Mouse (Mus musculus): Measurements from ENCODE around the gene Srsf9. TPM values are rescaled to one million over a fixed set of nuclear protein-coding genes. Genes with fewer than 3 reads are reported as not detected.
"Not testable (repeated sequence)": the region's sequence is repeated elsewhere in the genome, so short reads cannot be mapped to it uniquely, and the experiment has no call there.

Gene Srsf9
- total and polyA plus RNA-seq, 2 experiments from 2014 or later: 41.1 to 67.5 TPM

GRCm38 (mm10) chr5:115375436-115375835 is 48.5 kb downstream of the Srsf9 start:
- Histone ChIP-seq H3K4me3 (ENCODE audit: low read depth, low read length) (no peak overlapping the region), H3K4me1 (ENCODE audit: control insufficient read depth, insufficient read depth) (no peaks in the 10 kb centered on the region), H3K4me2 (ENCODE audit: low read depth, low read length) (no peak overlapping the region), H3K27ac (ENCODE audit: low read depth) (no peak overlapping the region), H3K36me3 (replicated peaks; ENCODE audit: control insufficient read depth, insufficient read depth, low read length) (no peaks in the 10 kb centered on the region), H3K27me3 (ENCODE audit: control insufficient read depth, insufficient read depth, low read length) (peaks cover 7% of the 10 kb centered on the region; the same call in 1 of the 2 replicates), H3K9ac (replicated peaks; ENCODE audit: low read depth, low read length) (no peak overlapping the region), H3K9me3 (replicated peaks; ENCODE audit: control insufficient read depth, low read length) (no peaks in the 10 kb centered on the region)
- TF ChIP-seq CTCF (IDR thresholded peaks at IDR 0.05; ENCODE audit: low read depth): no peak
- no peak for TF ChIP-seq EP300 (IDR thresholded peaks at IDR 0.05; ENCODE audit: low read depth)
- WGBS: 70% methylated on average over 2 of the region's 2 CpGs
- no peak for ATAC-seq (ENCODE audit: insufficient read depth, low read depth)
- DNase-seq (ENCODE audit: low spot score): no peak

- H3K9ac ChIP-seq (replicated peaks; ENCODE audit: low read depth, low read length); H3K36me3 ChIP-seq (replicated peaks; ENCODE audit: control insufficient read depth, insufficient read depth, low read length); H3K27ac ChIP-seq (ENCODE audit: low read depth); H3K27me3 ChIP-seq (ENCODE audit: control insufficient read depth, insufficient read depth, low read length); DNase-seq (ENCODE audit: low spot score); ATAC-seq (ENCODE audit: insufficient read depth, low read depth); H3K9me3 ChIP-seq (replicated peaks; ENCODE audit: control insufficient read depth, low read length); H3K4me1 ChIP-seq (ENCODE audit: control insufficient read depth, insufficient read depth); H3K4me3 ChIP-seq (ENCODE audit: low read depth, low read length); H3K4me2 ChIP-seq (ENCODE audit: low read depth, low read length): not testable (repeated sequence)
- WGBS: 48% methylated on average over 2 of the region's 2 CpGs
Measured at GRCm38 (mm10) chr5:115378882-115379281, 51.9 kb downstream of the Srsf9 start.

Other genes starting within 250 kb of the Srsf9 start
- not detected in 2 replicates for gene Gm10401, start 228.9 kb upstream of the Srsf9 start, total RNA-seq (2014; rRNA removed; ENCODE audit: low replicate concordance)
- gene Gm10401, start 228.9 kb upstream of the Srsf9 start, polyA plus RNA-seq (2015; fragmentation: Nextera tagmentation; extraction: Ambion mirVana): 13.3 and 14.4 TPM in 2 replicates
- 266 and 288 TPM in 2 replicates for gene Acads, start 207.8 kb upstream of the Srsf9 start, total RNA-seq (2014; rRNA removed; ENCODE audit: low replicate concordance)
- gene Acads, start 207.8 kb upstream of the Srsf9 start, polyA plus RNA-seq (2015; fragmentation: Nextera tagmentation; extraction: Ambion mirVana): 208 and 211 TPM in 2 replicates
- gene Unc119b, start 192.2 kb upstream of the Srsf9 start, total RNA-seq (2014; rRNA removed; ENCODE audit: low replicate concordance): 17.0 and 25.9 TPM in 2 replicates
- gene Unc119b, start 192.2 kb upstream of the Srsf9 start, polyA plus RNA-seq (2015; fragmentation: Nextera tagmentation; extraction: Ambion mirVana): 10.6 and 11.7 TPM in 2 replicates
- gene Mlec, start 169.0 kb upstream of the Srsf9 start, total RNA-seq (2014; rRNA removed; ENCODE audit: low replicate concordance): 68.4 and 74.8 TPM in 2 replicates
- 20.4 and 21.1 TPM in 2 replicates for gene Mlec, start 169.0 kb upstream of the Srsf9 start, polyA plus RNA-seq (2015; fragmentation: Nextera tagmentation; extraction: Ambion mirVana)
- gene Cabp1, start 132.8 kb upstream of the Srsf9 start, total RNA-seq (2014; rRNA removed; ENCODE audit: low replicate concordance): 0.39 and 4.1 TPM in 2 replicates
- 0.78 and 0.96 TPM in 2 replicates for gene Cabp1, start 132.8 kb upstream of the Srsf9 start, polyA plus RNA-seq (2015; fragmentation: Nextera tagmentation; extraction: Ambion mirVana)
- 41.1 and 71.6 TPM in 2 replicates for gene Pop5, start 91.3 kb upstream of the Srsf9 start, total RNA-seq (2014; rRNA removed; ENCODE audit: low replicate concordance)
- 57.9 and 65.9 TPM in 2 replicates for gene Pop5, start 91.3 kb upstream of the Srsf9 start, polyA plus RNA-seq (2015; fragmentation: Nextera tagmentation; extraction: Ambion mirVana)
- gene Rnf10, start 54.3 kb upstream of the Srsf9 start, total RNA-seq (2014; rRNA removed; ENCODE audit: low replicate concordance): 76.0 and 82.4 TPM in 2 replicates
- 104 and 105 TPM in 2 replicates for gene Rnf10, start 54.3 kb upstream of the Srsf9 start, polyA plus RNA-seq (2015; fragmentation: Nextera tagmentation; extraction: Ambion mirVana)
- 74.1 and 82.7 TPM in 2 replicates for gene Coq5, start 47.5 kb upstream of the Srsf9 start, total RNA-seq (2014; rRNA removed; ENCODE audit: low replicate concordance)
- gene Coq5, start 47.5 kb upstream of the Srsf9 start, polyA plus RNA-seq (2015; fragmentation: Nextera tagmentation; extraction: Ambion mirVana): 111 and 116 TPM in 2 replicates
- 164 and 224 TPM in 2 replicates for gene Dynll1, start 26.2 kb upstream of the Srsf9 start, total RNA-seq (2014; rRNA removed; ENCODE audit: low replicate concordance)
- 615 and 804 TPM in 2 replicates for gene Dynll1, start 26.2 kb upstream of the Srsf9 start, polyA plus RNA-seq (2015; fragmentation: Nextera tagmentation; extraction: Ambion mirVana)
- 10.4 and 19.4 TPM in 2 replicates for gene Gatc, start 14.0 kb downstream of the Srsf9 start, total RNA-seq (2014; rRNA removed; ENCODE audit: low replicate concordance)
- 14.8 and 15.1 TPM in 2 replicates for gene Gatc, start 14.0 kb downstream of the Srsf9 start, polyA plus RNA-seq (2015; fragmentation: Nextera tagmentation; extraction: Ambion mirVana)
- 13.0 and 27.2 TPM in 2 replicates for gene Triap1, start 14.0 kb downstream of the Srsf9 start, total RNA-seq (2014; rRNA removed; ENCODE audit: low replicate concordance)
- gene Triap1, start 14.0 kb downstream of the Srsf9 start, polyA plus RNA-seq (2015; fragmentation: Nextera tagmentation; extraction: Ambion mirVana): 39.2 and 42.3 TPM in 2 replicates
- 1,673 and 1,690 TPM in 2 replicates for gene Cox6a1, start 21.8 kb downstream of the Srsf9 start, total RNA-seq (2014; rRNA removed; ENCODE audit: low replicate concordance)
- gene Cox6a1, start 21.8 kb downstream of the Srsf9 start, polyA plus RNA-seq (2015; fragmentation: Nextera tagmentation; extraction: Ambion mirVana): 2,126 and 2,128 TPM in 2 replicates
- 2.5 and 5.6 TPM in 2 replicates for gene Msi1, start 102.4 kb downstream of the Srsf9 start, total RNA-seq (2014; rRNA removed; ENCODE audit: low replicate concordance)
- 0.99 and 1.1 TPM in 2 replicates for gene Msi1, start 102.4 kb downstream of the Srsf9 start, polyA plus RNA-seq (2015; fragmentation: Nextera tagmentation; extraction: Ambion mirVana)
- gene Pla2g1b, start 139.1 kb downstream of the Srsf9 start, total RNA-seq (2014; rRNA removed; ENCODE audit: low replicate concordance): not detected in 2 replicates
- gene Pla2g1b, start 139.1 kb downstream of the Srsf9 start, polyA plus RNA-seq (2015; fragmentation: Nextera tagmentation; extraction: Ambion mirVana): not detected in 2 replicates
- gene Sirt4, start 157.5 kb downstream of the Srsf9 start, total RNA-seq (2014; rRNA removed; ENCODE audit: low replicate concordance): 13.8 and 29.0 TPM in 2 replicates
- gene Sirt4, start 157.5 kb downstream of the Srsf9 start, polyA plus RNA-seq (2015; fragmentation: Nextera tagmentation; extraction: Ambion mirVana): 14.5 and 15.4 TPM in 2 replicates
- 66.6 and 68.8 TPM in 2 replicates for gene Pxn, start 179.5 kb downstream of the Srsf9 start, total RNA-seq (2014; rRNA removed; ENCODE audit: low replicate concordance)
- gene Pxn, start 179.5 kb downstream of the Srsf9 start, polyA plus RNA-seq (2015; fragmentation: Nextera tagmentation; extraction: Ambion mirVana): 19.3 and 19.9 TPM in 2 replicates
- 2,397 and 2,522 TPM in 2 replicates for gene Rplp0, start 232.3 kb downstream of the Srsf9 start, total RNA-seq (2014; rRNA removed; ENCODE audit: low replicate concordance)
- gene Rplp0, start 232.3 kb downstream of the Srsf9 start, polyA plus RNA-seq (2015; fragmentation: Nextera tagmentation; extraction: Ambion mirVana): 877 and 933 TPM in 2 replicates
- 38.3 and 42.8 TPM in 2 replicates for gene Gcn1l1, start 238.1 kb downstream of the Srsf9 start, total RNA-seq (2014; rRNA removed; ENCODE audit: low replicate concordance)
- gene Gcn1l1, start 238.1 kb downstream of the Srsf9 start, polyA plus RNA-seq (2015; fragmentation: Nextera tagmentation; extraction: Ambion mirVana): 12.9 and 13.6 TPM in 2 replicates